Comparison of ENCODE assay signal across 34 mouse cellular contexts in genomic region chr9:98523872-98524271, GRCm38 (mm10). TPM values are rescaled to one million over a fixed set of nuclear protein-coding genes. Genes with fewer than 3 reads are reported as not detected.
DNase-seq lines count a peak whose midpoint lies in the region; ATAC-seq lines count a peak whose summit lies in the region.
"Had no signal": no experiment of that assay in that cellular context is flagged by ENCODE, and none has a peak within 500 bp of the region (broad histone marks: within the 10 kb centered on the region; RNA-seq: fewer than 3 reads in every experiment).

No protein-coding gene starts in this region.

- no peak overlapping the region for H3K4me2 ChIP-seq in midbrain, embryonic 15.5 days
- H3K4me2 ChIP-seq in forebrain, embryonic 13.5 days, result peak overlapping the region; percentile 39; the same call in 1 of the 2 replicates
- H3K4me2 ChIP-seq: embryonic facial prominence, embryonic 15.5 days; heart, embryonic 12.5 days; liver, embryonic 12.5 days; neural tube, embryonic 12.5 days had no signal

- 84% methylated on average over 2 of the region's 2 CpGs for WGBS in midbrain, embryonic 15.5 days
- 82% methylated on average over 2 of the region's 2 CpGs for WGBS in midbrain, embryonic 10.5 days
- 69% methylated on average over 2 of the region's 2 CpGs for WGBS in forebrain, embryonic 13.5 days

- H3K9ac ChIP-seq in midbrain, embryonic 15.5 days, result no peak overlapping the region
- H3K9ac ChIP-seq in forebrain, embryonic 13.5 days, result no peak overlapping the region
- H3K9ac ChIP-seq: embryonic facial prominence, embryonic 15.5 days; heart, embryonic 12.5 days; liver, embryonic 12.5 days; liver, postnatal 0 days; neural tube, embryonic 12.5 days had no signal

- no peak for DNase-seq in midbrain, embryonic 10.5 days (ENCODE audit: low spot score)
- DNase-seq in B cell, adult 2 months, result no peak
- no peak for DNase-seq in thymus, postnatal 10 days (ENCODE audit: low spot score in 2 of 2)
- DNase-seq in right cerebral cortex, postnatal 25 days, result no peak
- DNase-seq: adrenal gland, adult 2 months; adrenal gland, postnatal 36 days; cerebellum, adult 2 months; cerebellum, postnatal 14 days; gastrocnemius, postnatal 25 days; heart, adult 2 months; heart, postnatal 4 days; kidney, adult 18-20 months; kidney, postnatal 36 days; layer of hippocampus, postnatal 36 days; left cerebral cortex, postnatal 4 days; liver, postnatal 0 days; lung, postnatal 36 days; thymus, postnatal 25 days had no signal

- H3K27ac ChIP-seq in midbrain, embryonic 15.5 days, result 0 out of 2 replicates have a peak overlapping the region, but pooled peaks have one; percentile 43
- H3K27ac ChIP-seq in midbrain, embryonic 10.5 days (replicated peaks), result no peak overlapping the region
- H3K27ac ChIP-seq in forebrain, embryonic 13.5 days, result peak overlapping the region; percentile 90
- H3K27ac ChIP-seq: embryonic facial prominence, embryonic 10.5 days; embryonic facial prominence, embryonic 15.5 days; heart, adult 2 months; liver, embryonic 12.5 days; neural tube, embryonic 12.5 days had no signal

- H3K4me3 ChIP-seq in midbrain, embryonic 15.5 days, result no peak overlapping the region
- H3K4me3 ChIP-seq in midbrain, embryonic 10.5 days, result no peak overlapping the region
- H3K4me3 ChIP-seq in forebrain, embryonic 13.5 days, result no peak overlapping the region
- H3K4me3 ChIP-seq: embryonic facial prominence, embryonic 10.5 days; embryonic facial prominence, embryonic 15.5 days; heart, adult 2 months; heart, embryonic 12.5 days; liver, embryonic 12.5 days; neural tube, embryonic 12.5 days had no signal

- H3K4me1 ChIP-seq in midbrain, embryonic 15.5 days, result peaks cover 24% of the 10 kb centered on the region
- H3K4me1 ChIP-seq in midbrain, embryonic 10.5 days, result peaks cover 17% of the 10 kb centered on the region
- H3K4me1 ChIP-seq in forebrain, embryonic 13.5 days, result peaks cover 46% of the 10 kb centered on the region
- H3K4me1 ChIP-seq: embryonic facial prominence, embryonic 15.5 days; heart, embryonic 12.5 days; liver, embryonic 12.5 days had no signal

- no peaks in the 10 kb centered on the region for H3K9me3 ChIP-seq in midbrain, embryonic 15.5 days
- H3K9me3 ChIP-seq in midbrain, embryonic 10.5 days (replicated peaks), result no peaks in the 10 kb centered on the region
- no peaks in the 10 kb centered on the region for H3K9me3 ChIP-seq in forebrain, embryonic 13.5 days (replicated peaks)
- H3K9me3 ChIP-seq: embryonic facial prominence, embryonic 10.5 days; embryonic facial prominence, embryonic 15.5 days; heart, embryonic 12.5 days; liver, embryonic 12.5 days; neural tube, embryonic 12.5 days had no signal

- H3K36me3 ChIP-seq in midbrain, embryonic 15.5 days (replicated peaks), result no peaks in the 10 kb centered on the region
- H3K36me3 ChIP-seq in midbrain, embryonic 10.5 days, result no peaks in the 10 kb centered on the region
- no peaks in the 10 kb centered on the region for H3K36me3 ChIP-seq in forebrain, embryonic 13.5 days (ENCODE audit: poor library complexity, severe bottlenecking)
- H3K36me3 ChIP-seq: embryonic facial prominence, embryonic 10.5 days; embryonic facial prominence, embryonic 15.5 days; heart, embryonic 12.5 days; liver, embryonic 12.5 days; neural tube, embryonic 12.5 days had no signal

- ATAC-seq in midbrain, embryonic 15.5 days (replicated peaks), result no peak
- ATAC-seq in forebrain, embryonic 13.5 days, result no peak
- peak; percentile 99 for ATAC-seq in granulocyte monocyte progenitor cell, adult 5-6 weeks (replicated peaks; ENCODE audit: poor library complexity, severe bottlenecking)
- ATAC-seq: activated CD4-positive, CD25-positive, alpha-beta regulatory T cell, adult 4 months; liver, embryonic 12.5 days; liver, postnatal 0 days had no signal

- H3K27me3 ChIP-seq in midbrain, embryonic 15.5 days (replicated peaks), result no peaks in the 10 kb centered on the region
- peaks cover 16% of the 10 kb centered on the region; the same call in 1 of the 2 replicates for H3K27me3 ChIP-seq in midbrain, embryonic 10.5 days (ENCODE audit: low read depth, poor library complexity, severe bottlenecking)
- no peaks in the 10 kb centered on the region for H3K27me3 ChIP-seq in forebrain, embryonic 13.5 days
- H3K27me3 ChIP-seq: embryonic facial prominence, embryonic 15.5 days; heart, embryonic 12.5 days; liver, embryonic 12.5 days; neural tube, embryonic 12.5 days had no signal

RNA-seq across cellular contexts. Expression of gene Rbp2, which starts 38.0 kb away (rescaled TPM):
- polyA plus RNA-seq in midbrain, embryonic 15.5 days (2015; fragmentation: Nextera tagmentation; extraction: Ambion mirVana), result 0.89 TPM in 1 of 2 replicates, not detected in the other
- 0.50 and 1.1 TPM in 2 replicates for polyA plus RNA-seq in midbrain, embryonic 10.5 days (2016; fragmentation: Nextera tagmentation; extraction: Ambion mirVana)
- not detected in 2 replicates for polyA plus RNA-seq in forebrain, embryonic 13.5 days (2015; fragmentation: Nextera tagmentation; extraction: Ambion mirVana)
- not detected in 2 replicates for total RNA-seq in granulocyte monocyte progenitor cell, adult 5-6 weeks (2014; fragmentation: Nextera tagmentation)
- not detected in 2 replicates for total RNA-seq in granulocyte monocyte progenitor cell, adult 5-6 weeks (2017)
- total RNA-seq: adrenal gland, adult 2 months; adrenal gland, postnatal 36 days; ES-E14; gastrocnemius, adult 18-20 months; gastrocnemius, postnatal 25 days; heart, postnatal 4 days; layer of hippocampus, adult 8-10 months; layer of hippocampus, postnatal 36 days; left cerebral cortex, postnatal 4 days had no signal
- polyA plus RNA-seq: activated CD4-positive, CD25-positive, alpha-beta regulatory T cell, adult 4 months; adrenal gland, adult 2 months; cerebellum, adult 2 months; frontal cortex, adult 2 months; heart, adult 2 months; heart, postnatal 0 days; midbrain, embryonic 16.5 days; testis, adult 2 months had no signal

RNA-seq across cellular contexts. Expression of gene Copb2, which starts 39.6 kb away (rescaled TPM):
- polyA plus RNA-seq in midbrain, embryonic 15.5 days (2015; fragmentation: Nextera tagmentation; extraction: Ambion mirVana), result 123 and 125 TPM in 2 replicates
- 158 and 164 TPM in 2 replicates for polyA plus RNA-seq in midbrain, embryonic 10.5 days (2016; fragmentation: Nextera tagmentation; extraction: Ambion mirVana)
- polyA plus RNA-seq in forebrain, embryonic 13.5 days (2015; fragmentation: Nextera tagmentation; extraction: Ambion mirVana), result 122 and 134 TPM in 2 replicates
- 135 and 138 TPM in 2 replicates for total RNA-seq in granulocyte monocyte progenitor cell, adult 5-6 weeks (2014; fragmentation: Nextera tagmentation)
- total RNA-seq in granulocyte monocyte progenitor cell, adult 5-6 weeks (2017), result 183 and 237 TPM in 2 replicates
